22 mouse cellular contexts compared by ENCODE assay signal in the genomic region with DNA sequence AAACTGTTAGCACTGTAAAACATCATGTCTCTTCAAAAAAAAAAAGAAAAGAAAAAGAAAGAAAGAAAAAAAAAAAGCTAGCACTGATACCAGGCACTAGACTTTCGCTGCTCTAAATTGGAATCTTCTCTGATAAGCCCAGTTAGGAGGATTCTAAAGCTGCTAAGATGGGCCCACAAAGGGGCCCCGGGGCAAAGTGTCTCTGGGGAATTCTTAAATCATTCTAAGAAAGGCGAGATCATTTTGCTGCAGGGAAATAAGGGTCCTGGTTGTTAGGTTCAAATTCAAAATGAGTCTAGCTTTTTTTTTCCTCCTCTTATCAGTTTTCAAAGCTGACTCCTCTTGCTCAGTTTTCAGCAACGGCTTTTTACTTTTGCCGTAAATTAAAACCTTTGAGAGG. TPM values are rescaled to one million over a fixed set of nuclear protein-coding genes. Genes with fewer than 3 reads are reported as not detected.
DNase-seq lines count a peak whose midpoint lies in the region; ATAC-seq and TF ChIP-seq lines count a peak whose summit lies in the region.
"Had no signal": no experiment of that assay in that cellular context is flagged by ENCODE, and none has a peak within 500 bp of the region (broad histone marks: within the 10 kb centered on the region; RNA-seq: fewer than 3 reads in every experiment).

No protein-coding gene starts in this region.

- no peak overlapping the region for H3K27ac ChIP-seq in intestine, embryonic 14.5 days (ENCODE audit: low read depth)
- H3K27ac ChIP-seq in intestine, postnatal 0 days (ENCODE audit: low read depth, low read length), result no peak overlapping the region
- H3K27ac ChIP-seq: liver, embryonic 15.5 days; macrophage had no signal

- peak overlapping the region; percentile 20; the same call in 1 of the 2 replicates for H3K4me2 ChIP-seq in intestine, embryonic 14.5 days (ENCODE audit: low read length)
- H3K4me2 ChIP-seq in intestine, postnatal 0 days (replicated peaks; ENCODE audit: low read depth), result no peak overlapping the region
- H3K4me2 ChIP-seq: heart, embryonic 11.5 days; liver, embryonic 15.5 days had no signal

- no peak overlapping the region for H3K9ac ChIP-seq in intestine, embryonic 14.5 days (ENCODE audit: low read length)
- H3K9ac ChIP-seq in intestine, postnatal 0 days (ENCODE audit: low read depth, low read length), result no peak overlapping the region
- H3K9ac ChIP-seq: liver, embryonic 15.5 days had no signal

- H3K9me3 ChIP-seq in intestine, embryonic 14.5 days (ENCODE audit: control insufficient read depth, low read length), result no peaks in the 10 kb centered on the region
- H3K9me3 ChIP-seq in intestine, postnatal 0 days (ENCODE audit: control insufficient read depth), result no peaks in the 10 kb centered on the region
- H3K9me3 ChIP-seq: liver, embryonic 15.5 days had no signal

- no peaks in the 10 kb centered on the region; the same call in 1 of the 2 replicates for H3K4me1 ChIP-seq in intestine, embryonic 14.5 days (replicated peaks; ENCODE audit: control insufficient read depth, insufficient read depth, low read length)
- H3K4me1 ChIP-seq in intestine, postnatal 0 days (replicated peaks; ENCODE audit: control insufficient read depth, insufficient read depth, low read length), result no peaks in the 10 kb centered on the region
- H3K4me1 ChIP-seq: liver, embryonic 15.5 days had no signal

- H3K27me3 ChIP-seq in intestine, embryonic 14.5 days (replicated peaks; ENCODE audit: control insufficient read depth, insufficient read depth, low read length), result no peaks in the 10 kb centered on the region
- H3K27me3 ChIP-seq in intestine, postnatal 0 days (replicated peaks; ENCODE audit: control insufficient read depth, insufficient read depth, low read length), result no peaks in the 10 kb centered on the region
- H3K27me3 ChIP-seq: liver, embryonic 15.5 days had no signal

- no peak for ATAC-seq in intestine, embryonic 14.5 days (replicated peaks; ENCODE audit: low FRiP score, low TSS enrichment, low read depth)
- ATAC-seq in intestine, postnatal 0 days, result no peak

- TF ChIP-seq CTCF in intestine, postnatal 0 days (IDR thresholded peaks at IDR 0.05; ENCODE audit: low read depth), result no peak

- 27% methylated on average over 5 of the region's 5 CpGs for WGBS in intestine, embryonic 14.5 days
- WGBS in intestine, postnatal 0 days, result 22% methylated on average over 5 of the region's 5 CpGs

- no peaks in the 10 kb centered on the region for H3K36me3 ChIP-seq in intestine, embryonic 14.5 days (ENCODE audit: control insufficient read depth, insufficient read depth, low read length)
- no peaks in the 10 kb centered on the region for H3K36me3 ChIP-seq in intestine, postnatal 0 days (ENCODE audit: control insufficient read depth, insufficient read depth)
- H3K36me3 ChIP-seq: liver, embryonic 15.5 days had no signal

- DNase-seq in embryo, embryonic 11 days, result peak; percentile 16
- DNase-seq in embryo, embryonic 9.5 days (ENCODE audit: extremely low spot score), result no peak
- no peak for DNase-seq in intestine, embryonic 14.5 days (ENCODE audit: low spot score)
- DNase-seq in MN1 (ENCODE audit: low spot score), result peak; percentile 33
- peak; percentile 12 for DNase-seq in mesoderm, embryonic 11.5 days (ENCODE audit: low read depth, low spot score)
- DNase-seq in adrenal gland, postnatal 10 days, result no peak
- DNase-seq in adrenal gland, postnatal 4 days (ENCODE audit: low spot score in 2 of 2), result no peak
- DNase-seq: cerebellum, adult 2 months; gastrocnemius, postnatal 25 days; kidney, adult 9 months; retina, postnatal 1 day; thymus, postnatal 25 days had no signal

- no peak overlapping the region for H3K4me3 ChIP-seq in intestine, embryonic 14.5 days (ENCODE audit: low read depth, low read length)
- no peak overlapping the region for H3K4me3 ChIP-seq in intestine, postnatal 0 days (ENCODE audit: low read depth, low read length)
- H3K4me3 ChIP-seq: liver, embryonic 15.5 days had no signal

RNA-seq across cellular contexts. Expression of gene Tph2, which starts 59.3 kb away (rescaled TPM):
- not detected in 2 replicates for polyA plus RNA-seq in intestine, embryonic 14.5 days (2014; fragmentation: Nextera tagmentation; extraction: Ambion mirVana)
- not detected in 2 replicates for polyA plus RNA-seq in intestine, postnatal 0 days (2015; fragmentation: Nextera tagmentation; extraction: Ambion mirVana)
- total RNA-seq in adrenal gland, postnatal 10 days (2021), result not detected
- total RNA-seq in adrenal gland, postnatal 4 days (2021), result under 1 TPM; 0.11 to 0.14 TPM
- total RNA-seq: adrenal gland, adult 18-20 months; common myeloid progenitor, adult 5-6 weeks; gastrocnemius, postnatal 25 days; hematopoietic stem cell, adult 5-6 weeks; MEL; neutrophil, adult 5-6 weeks had no signal
- polyA plus RNA-seq: heart, embryonic 11.5 days; large intestine, adult 2 months; liver, embryonic 15.5 days; macrophage had no signal

Comparison
In these comparisons a context has a peak if more than half of its experiments do, and no peak if none do; other contexts are left out.
1. DNase-seq: peak in embryo, embryonic 11 days (single experiment), MN1 (single experiment) and mesoderm, embryonic 11.5 days (single experiment); none in embryo, embryonic 9.5 days (single experiment), intestine, embryonic 14.5 days (single experiment), adrenal gland, postnatal 10 days (single experiment) and adrenal gland, postnatal 4 days (0 of 2).